Mouse (Mus musculus): Measurements from ENCODE around the gene Ddx52.

Ddx52 gene

GRCm38 (mm10) chr11:83969040-83969439, 27.2 kb downstream of the Ddx52 start:
- no peak for DNase-seq (ENCODE audit: low spot score)

GRCm38 (mm10) chr11:83974561-83975346, 32.9 kb downstream of the Ddx52 start:
- DNase-seq (ENCODE audit: low spot score): no peak

- no peak for DNase-seq (ENCODE audit: low spot score)
Observed at GRCm38 (mm10) chr11:83975488-83975887, 33.6 kb downstream of the Ddx52 start.

- no peak for DNase-seq (ENCODE audit: low spot score)
Observed at GRCm38 (mm10) chr11:83976236-83976977, 34.5 kb downstream of the Ddx52 start.

- DNase-seq (ENCODE audit: low spot score): no peak
Observed at GRCm38 (mm10) chr11:83977810-83978209, 35.9 kb downstream of the Ddx52 start.

- no peak for DNase-seq (ENCODE audit: low spot score)
Observed at GRCm38 (mm10) chr11:83979992-83980391, 38.1 kb downstream of the Ddx52 start.

- no peak for DNase-seq (ENCODE audit: low spot score)
Observed at GRCm38 (mm10) chr11:83981338-83981737, 39.5 kb downstream of the Ddx52 start.

GRCm38 (mm10) chr11:83991701-83992100, 49.8 kb downstream of the Ddx52 start:
- DNase-seq (ENCODE audit: low spot score): no peak

GRCm38 (mm10) chr11:83993428-83993827, 51.6 kb downstream of the Ddx52 start:
- DNase-seq (ENCODE audit: low spot score): no peak

GRCm38 (mm10) chr11:83994481-83994880, 52.6 kb downstream of the Ddx52 start:
- no peak for DNase-seq (ENCODE audit: low spot score)

- no peak for DNase-seq (ENCODE audit: low spot score)
Observed at GRCm38 (mm10) chr11:83995535-83995950, 53.7 kb downstream of the Ddx52 start.

- DNase-seq (ENCODE audit: low spot score): no peak
Observed at GRCm38 (mm10) chr11:83997171-83997868, 55.5 kb downstream of the Ddx52 start.

GRCm38 (mm10) chr11:83998993-83999392, 57.1 kb downstream of the Ddx52 start:
- DNase-seq (ENCODE audit: low spot score): no peak

- no peak for DNase-seq (ENCODE audit: low spot score)
Observed at GRCm38 (mm10) chr11:83999411-83999915, 57.6 kb downstream of the Ddx52 start.

- DNase-seq (ENCODE audit: low spot score): no peak
Observed at GRCm38 (mm10) chr11:84001257-84001656, 59.4 kb downstream of the Ddx52 start.

GRCm38 (mm10) chr11:84003986-84004385, 62.1 kb downstream of the Ddx52 start:
- DNase-seq (ENCODE audit: low spot score): no peak

GRCm38 (mm10) chr11:84009001-84009400, 67.1 kb downstream of the Ddx52 start:
- DNase-seq (ENCODE audit: low spot score): no peak

GRCm38 (mm10) chr11:84010411-84010810, 68.5 kb downstream of the Ddx52 start:
- DNase-seq (ENCODE audit: low spot score): no peak

GRCm38 (mm10) chr11:84011050-84011449, 69.2 kb downstream of the Ddx52 start:
- DNase-seq (ENCODE audit: low spot score): no peak

GRCm38 (mm10) chr11:84011576-84011975, 69.7 kb downstream of the Ddx52 start:
- DNase-seq (ENCODE audit: low spot score): no peak
